Mouse (Mus musculus) midbrain, embryonic 13.5 days (tissue): ENCODE results near the gene Zfp398. TPM values are rescaled to one million over a fixed set of nuclear protein-coding genes. Genes with fewer than 3 reads are reported as not detected.
A peak's percentile ranks its signal among the peaks of the same experiment; 100 is the strongest.
"Not testable (repeated sequence)": the region's sequence is repeated elsewhere in the genome, so short reads cannot be mapped to it uniquely, and the experiment has no call there.

Experiments
- ATAC-seq: fragments of 200-750 bp; cut with Nextera tagmentation; 2 replicates; pipeline ENCODE4 v1.8.0; 2017; ENCODE audit warnings: mild to moderate bottlenecking, moderate TSS enrichment, moderate library complexity
- H3K27ac ChIP-seq: fragments of 300-500 bp; sonication (generic); 2 replicates; pipeline ENCODE4 v1.5.1; 2015; ENCODE audit warnings: inconsistent platforms, mild to moderate bottlenecking, moderate library complexity
- H3K27me3 ChIP-seq: fragments of 300-500 bp; sonication (generic); 2 replicates; pipeline ENCODE4 v1.6.1; 2015; ENCODE audit warnings: mild to moderate bottlenecking, inconsistent platforms
- H3K36me3 ChIP-seq: fragments of 300-500 bp; sonication (generic); 2 replicates; pipeline ENCODE4 v1.6.1; 2015; ENCODE audit warnings: mild to moderate bottlenecking, inconsistent platforms
- H3K4me1 ChIP-seq: fragments of 300-500 bp; sonication (generic); replicated peaks from 2 replicates; pipeline ENCODE4 v1.6.1; 2015; ENCODE audit warnings: inconsistent platforms
- H3K4me2 ChIP-seq: fragments of 300-500 bp; sonication (generic); replicated peaks from 2 replicates; pipeline ENCODE4 v1.6.1; 2015; ENCODE audit warnings: moderate library complexity, mild to moderate bottlenecking, inconsistent platforms
- H3K4me3 ChIP-seq: fragments of 300-500 bp; sonication (generic); replicated peaks from 2 replicates; pipeline ENCODE4 v1.5.1; 2015; ENCODE audit warnings: mild to moderate bottlenecking, inconsistent platforms
- H3K9ac ChIP-seq: fragments of 300-500 bp; sonication (generic); replicated peaks from 2 replicates; pipeline ENCODE4 v1.6.1; 2015; ENCODE audit warnings: mild to moderate bottlenecking, inconsistent platforms
- H3K9me3 ChIP-seq: fragments of 300-500 bp; sonication (generic); 2 replicates; pipeline ENCODE4 v1.6.1; 2016; ENCODE audit warnings: mild to moderate bottlenecking, inconsistent platforms
- WGBS: fragments of 180-500 bp; shearing (Covaris S2); methylation state at CpG from one replicate; pipeline ENCODE4 v1.1.7; 2015; 5-methylcytosine and 5-hydroxymethylcytosine counted together
- polyA plus RNA-seq: library from polyadenylated mRNA; unstranded; fragments of >200 nt; fragmentation: Nextera tagmentation; extraction: Ambion mirVana; gene quantifications from 2 replicates; pipeline ENCODE4 v1.2.1, GENCODE M21; 2015

Zfp398 gene
- polyA plus RNA-seq, 1 experiment from 2014 or later, result 19.0 TPM

GRCm38 (mm10) chr6:47830104-47831078 lies 5.1 kb upstream of the Zfp398 start, which contains the start of gene Zfp786:
TSS of gene Zfp786 (minus strand) at chr6:47830867.
- Histone ChIP-seq H3K27ac (peak within 1 kb of the TSS; percentile 93), H3K4me3 (peak within 1 kb of the TSS; percentile 67), H3K4me2 (peak within 1 kb of the TSS; percentile 56), H3K27me3 (no peaks in the 10 kb centered on the region), H3K4me1 (peaks cover 13% of the 10 kb centered on the region), H3K36me3 (peaks cover 12% of the 10 kb centered on the region), H3K9me3 (no peaks in the 10 kb centered on the region), H3K9ac (peak within 1 kb of the TSS; percentile 93)
- WGBS, result 1% methylated on average over 63 of the region's 64 CpGs
- peak; percentile 94 for ATAC-seq

- H3K36me3 ChIP-seq, result no peaks in the 10 kb centered on the region
- H3K9ac ChIP-seq, result no peak overlapping the region
- H3K4me2 ChIP-seq, result no peak overlapping the region
- H3K4me1 ChIP-seq, result peaks cover 18% of the 10 kb centered on the region
- H3K27ac ChIP-seq, result no peak overlapping the region
- no peaks in the 10 kb centered on the region for H3K9me3 ChIP-seq
- H3K27me3 ChIP-seq, result no peaks in the 10 kb centered on the region
- WGBS, result 95% methylated on average over 1 of the region's 1 CpGs
- H3K4me3 ChIP-seq, result no peak overlapping the region
- no peak for ATAC-seq
These were observed 3.2 kb upstream of the Zfp398 start for GRCm38 (mm10) chr6:47832220-47832619.

- under 1% methylated on average over 49 of the region's 49 CpGs for WGBS
These were observed 592 bp downstream of the Zfp398 start for GRCm38 (mm10) chr6:47835984-47836521.

GRCm38 (mm10) chr6:47837630-47838029 lies 2.2 kb downstream of the Zfp398 start:
- 92% methylated on average over 2 of the region's 2 CpGs for WGBS
- H3K9ac ChIP-seq, result no peak overlapping the region
- H3K27me3 ChIP-seq, result no peaks in the 10 kb centered on the region
- peaks cover 16% of the 10 kb centered on the region; the same call in 1 of the 2 replicates for H3K36me3 ChIP-seq
- no peak overlapping the region for H3K4me2 ChIP-seq
- H3K27ac ChIP-seq, result no peak overlapping the region
- H3K9me3 ChIP-seq, result no peaks in the 10 kb centered on the region
- no peak overlapping the region for H3K4me3 ChIP-seq
- ATAC-seq, result no peak
- H3K4me1 ChIP-seq, result peaks cover 19% of the 10 kb centered on the region

More at GRCm38 (mm10) chr6:47835984-47836521, 592 bp downstream of the Zfp398 start:
- Histone ChIP-seq H3K27ac (peak overlapping the region; percentile 98), H3K36me3 (peaks cover 12% of the 10 kb centered on the region; the same call in 1 of the 2 replicates), H3K4me2 (peak overlapping the region; percentile 72), H3K9ac (peak overlapping the region; percentile 97), H3K9me3 (no peaks in the 10 kb centered on the region), H3K4me3 (peak overlapping the region; percentile 82), H3K27me3 (no peaks in the 10 kb centered on the region), H3K4me1 (peaks cover 19% of the 10 kb centered on the region)
- peak; percentile 83 for ATAC-seq

GRCm38 (mm10) chr6:47841077-47841476 lies 5.6 kb downstream of the Zfp398 start:
- ATAC-seq, result no peak
- no peak overlapping the region for H3K4me3 ChIP-seq
- 94% methylated on average over 1 of the region's 1 CpGs for WGBS
- no peak overlapping the region for H3K4me2 ChIP-seq
- H3K36me3 ChIP-seq, result peaks cover 25% of the 10 kb centered on the region; the same call in 1 of the 2 replicates
- no peaks in the 10 kb centered on the region for H3K27me3 ChIP-seq
- no peak overlapping the region for H3K9ac ChIP-seq
- H3K27ac ChIP-seq, result no peak overlapping the region
- no peaks in the 10 kb centered on the region for H3K9me3 ChIP-seq
- peaks cover 19% of the 10 kb centered on the region for H3K4me1 ChIP-seq

- ATAC-seq, result no peak
- Histone ChIP-seq H3K4me1 (peaks cover 15% of the 10 kb centered on the region), H3K4me3 (no peak overlapping the region), H3K9me3 (no peaks in the 10 kb centered on the region), H3K4me2 (no peak overlapping the region), H3K9ac (no peak overlapping the region), H3K27ac (no peak overlapping the region), H3K27me3 (no peaks in the 10 kb centered on the region), H3K36me3 (peaks cover 25% of the 10 kb centered on the region; the same call in 1 of the 2 replicates)
- 94% methylated on average over 2 of the region's 2 CpGs for WGBS
These were observed 6.4 kb downstream of the Zfp398 start for GRCm38 (mm10) chr6:47841831-47842230.

- 91% methylated on average over 1 of the region's 1 CpGs for WGBS
- H3K27me3 ChIP-seq, result no peaks in the 10 kb centered on the region
- no peak overlapping the region for H3K4me3 ChIP-seq
- ATAC-seq, result no peak
- H3K9me3 ChIP-seq, result no peaks in the 10 kb centered on the region
- H3K4me1 ChIP-seq, result peaks cover 10% of the 10 kb centered on the region
- H3K36me3 ChIP-seq, result peaks cover 25% of the 10 kb centered on the region; the same call in 1 of the 2 replicates
- no peak overlapping the region for H3K4me2 ChIP-seq
- no peak overlapping the region for H3K27ac ChIP-seq
- no peak overlapping the region for H3K9ac ChIP-seq
These were observed 6.9 kb downstream of the Zfp398 start for GRCm38 (mm10) chr6:47842337-47842736.

GRCm38 (mm10) chr6:47845779-47846178 lies 10.3 kb downstream of the Zfp398 start:
- H3K36me3 ChIP-seq, result peaks cover 16% of the 10 kb centered on the region; the same call in 1 of the 2 replicates
- no peaks in the 10 kb centered on the region for H3K4me1 ChIP-seq
- no peak overlapping the region for H3K4me2 ChIP-seq
- H3K27me3 ChIP-seq, result no peaks in the 10 kb centered on the region
- H3K9me3 ChIP-seq, result no peaks in the 10 kb centered on the region
- no peak overlapping the region for H3K9ac ChIP-seq
- no peak for ATAC-seq
- no peak overlapping the region for H3K27ac ChIP-seq
- no peak overlapping the region for H3K4me3 ChIP-seq

- ATAC-seq, result no peak
- Histone ChIP-seq H3K9me3 (no peaks in the 10 kb centered on the region), H3K4me1 (no peaks in the 10 kb centered on the region), H3K27me3 (no peaks in the 10 kb centered on the region), H3K4me2 (no peak overlapping the region), H3K9ac (no peak overlapping the region), H3K27ac (no peak overlapping the region), H3K36me3 (peaks cover 42% of the 10 kb centered on the region), H3K4me3 (no peak overlapping the region)
- WGBS, result 94% methylated on average over 6 of the region's 6 CpGs
These were observed 21.8 kb downstream of the Zfp398 start for GRCm38 (mm10) chr6:47857241-47857640.

GRCm38 (mm10) chr6:47857729-47858128 lies 22.3 kb downstream of the Zfp398 start:
- WGBS, result 94% methylated on average over 3 of the region's 3 CpGs
- not testable (repeated sequence) for ATAC-seq

GRCm38 (mm10) chr6:47872266-47872665 lies 36.8 kb downstream of the Zfp398 start:
- Histone ChIP-seq H3K4me2 (no peak overlapping the region), H3K36me3 (peaks cover 24% of the 10 kb centered on the region), H3K9me3 (no peaks in the 10 kb centered on the region), H3K27ac (no peak overlapping the region), H3K27me3 (no peaks in the 10 kb centered on the region), H3K4me1 (no peaks in the 10 kb centered on the region), H3K9ac (no peak overlapping the region), H3K4me3 (no peak overlapping the region)
- ATAC-seq, result no peak
- WGBS, result 87% methylated on average over 5 of the region's 5 CpGs

More at GRCm38 (mm10) chr6:47857729-47858128, 22.3 kb downstream of the Zfp398 start:
- H3K27me3 ChIP-seq, H3K4me3 ChIP-seq, H3K4me1 ChIP-seq, H3K9me3 ChIP-seq, H3K27ac ChIP-seq, H3K4me2 ChIP-seq, H3K9ac ChIP-seq: not testable (repeated sequence)
- peaks cover 46% of the 10 kb centered on the region for H3K36me3 ChIP-seq

GRCm38 (mm10) chr6:47877058-47877457 lies 41.6 kb downstream of the Zfp398 start, which contains the start of gene Zfp282:
TSS of gene Zfp282 (plus strand) at chr6:47877204.
- Histone ChIP-seq H3K4me3 (peak within 1 kb of the TSS; percentile 97), H3K27ac (peak within 1 kb of the TSS; percentile 98), H3K9me3 (no peaks in the 10 kb centered on the region), H3K9ac (peak within 1 kb of the TSS; percentile 96), H3K27me3 (no peaks in the 10 kb centered on the region), H3K36me3 (peaks cover 24% of the 10 kb centered on the region), H3K4me2 (peak within 1 kb of the TSS; percentile 92), H3K4me1 (peaks cover 26% of the 10 kb centered on the region)
- 7% methylated on average over 9 of the region's 9 CpGs for WGBS
- ATAC-seq, result no peak
